Mouse (Mus musculus): ENCODE measurements around the gene Gtf2ird1.
"Not testable (repeated sequence)": the region's sequence is repeated elsewhere in the genome, so short reads cannot be mapped to it uniquely, and the experiment has no call there.

Gene Gtf2ird1

GRCm38 (mm10) chr5:134344076-134344475 lies 112.4 kb downstream of the Gtf2ird1 start:
- DNase-seq (ENCODE audit: low read depth): no peak

- not testable (repeated sequence) for DNase-seq (ENCODE audit: low read depth)
Measured at GRCm38 (mm10) chr5:134343530-134343929, 113.0 kb downstream of the Gtf2ird1 start.

GRCm38 (mm10) chr5:134342503-134343205 lies 113.9 kb downstream of the Gtf2ird1 start:
- peak; percentile 53 for DNase-seq (ENCODE audit: low read depth)

- DNase-seq (ENCODE audit: low read depth): no peak
Measured at GRCm38 (mm10) chr5:134341721-134342120, 114.8 kb downstream of the Gtf2ird1 start.

GRCm38 (mm10) chr5:134341321-134341720 lies 115.2 kb downstream of the Gtf2ird1 start:
- peak; percentile 72 for DNase-seq (ENCODE audit: low read depth)

GRCm38 (mm10) chr5:134340101-134340522 lies 116.4 kb downstream of the Gtf2ird1 start:
- no peak for DNase-seq (ENCODE audit: low read depth)

- DNase-seq (ENCODE audit: low read depth): not testable (repeated sequence)
Measured at GRCm38 (mm10) chr5:134337012-134337411, 119.5 kb downstream of the Gtf2ird1 start.

GRCm38 (mm10) chr5:134332743-134333142 lies 123.8 kb downstream of the Gtf2ird1 start:
- peak; percentile 85 for DNase-seq (ENCODE audit: low read depth)

GRCm38 (mm10) chr5:134330082-134330481 lies 126.4 kb downstream of the Gtf2ird1 start:
- DNase-seq (ENCODE audit: low read depth): peak; percentile 87

GRCm38 (mm10) chr5:134329311-134329710 lies 127.2 kb downstream of the Gtf2ird1 start:
- no peak for DNase-seq (ENCODE audit: low read depth)

- no peak for DNase-seq (ENCODE audit: low read depth)
Measured at GRCm38 (mm10) chr5:134328482-134329001, 128.0 kb downstream of the Gtf2ird1 start.

- DNase-seq (ENCODE audit: low read depth): peak; percentile 77
Measured at GRCm38 (mm10) chr5:134325856-134326566, 130.5 kb downstream of the Gtf2ird1 start.

- peak; percentile 57 for DNase-seq (ENCODE audit: low read depth)
Measured at GRCm38 (mm10) chr5:134323869-134324268, 132.6 kb downstream of the Gtf2ird1 start.

GRCm38 (mm10) chr5:134323311-134323710 lies 133.2 kb downstream of the Gtf2ird1 start:
- DNase-seq (ENCODE audit: low read depth): peak; percentile 79

GRCm38 (mm10) chr5:134322355-134322754 lies 134.2 kb downstream of the Gtf2ird1 start:
- DNase-seq (ENCODE audit: low read depth): no peak

- no peak for DNase-seq (ENCODE audit: low read depth)
Measured at GRCm38 (mm10) chr5:134321699-134322098, 134.8 kb downstream of the Gtf2ird1 start.

- no peak for DNase-seq (ENCODE audit: low read depth)
Measured at GRCm38 (mm10) chr5:134318903-134319302, 137.6 kb downstream of the Gtf2ird1 start.

GRCm38 (mm10) chr5:134316721-134317120 lies 139.8 kb downstream of the Gtf2ird1 start:
- no peak for DNase-seq (ENCODE audit: low read depth)

GRCm38 (mm10) chr5:134315623-134316350 lies 140.7 kb downstream of the Gtf2ird1 start:
- DNase-seq (ENCODE audit: low read depth): peak; percentile 56

- peak; percentile 96 for DNase-seq (ENCODE audit: low read depth)
Measured at GRCm38 (mm10) chr5:134314688-134315622, 141.6 kb downstream of the Gtf2ird1 start, which contains the start of gene Gtf2i. Gene Gtf2i (minus strand): TSS chr5:134314760.

GRCm38 (mm10) chr5:134314068-134314674 lies 142.3 kb downstream of the Gtf2ird1 start:
- no peak for DNase-seq (ENCODE audit: low read depth)

All from induced T-regulatory cell, adult 2 months (primary cell).